Mouse (Mus musculus): Measurements from ENCODE around the gene Fcamr. TPM values are rescaled to one million over a fixed set of nuclear protein-coding genes. Genes with fewer than 3 reads are reported as not detected.

Gene Fcamr
- total and polyA plus RNA-seq, 2 experiments: 0.09 to 0.55 TPM

- no peak overlapping the region for H3K4me3 ChIP-seq (ENCODE audit: insufficient read depth, low read depth, low read length)
- H3K27ac ChIP-seq (replicated peaks; ENCODE audit: insufficient read depth, low read depth, low read length): no peak overlapping the region
- WGBS: 93% methylated on average over 10 of the region's 10 CpGs
- H3K4me1 ChIP-seq (ENCODE audit: control insufficient read depth, insufficient read depth, low read length): no peaks in the 10 kb centered on the region; the same call in 1 of the 2 replicates
- H3K79me2 ChIP-seq (ENCODE audit: control insufficient read depth, insufficient read depth, low read length): no peaks in the 10 kb centered on the region
- no peak for DNase-seq (ENCODE audit: extremely low read depth, low read depth, low spot score)
- no peak overlapping the region for H3K9ac ChIP-seq (ENCODE audit: low read depth, low read length)
- H3K36me3 ChIP-seq (ENCODE audit: control insufficient read depth, insufficient read depth, low read length): peaks cover 25% of the 10 kb centered on the region
- no peak for TF ChIP-seq CTCF (IDR thresholded peaks at IDR 0.05; ENCODE audit: low read depth, low read length)
- no peak for TF ChIP-seq POLR2A (IDR thresholded peaks at IDR 0.05; ENCODE audit: extremely low read depth, insufficient read depth, low read length)
- H3K27me3 ChIP-seq (ENCODE audit: control insufficient read depth, insufficient read depth, low read length): no peaks in the 10 kb centered on the region
Measured at GRCm38 (mm10) chr1:130849530-130850214, 49.0 kb downstream of the Fcamr start.

GRCm38 (mm10) chr1:130850405-130850804, 49.7 kb downstream of the Fcamr start:
- no peak overlapping the region for H3K4me3 ChIP-seq (ENCODE audit: insufficient read depth, low read depth, low read length)
- 72% methylated on average over 5 of the region's 5 CpGs for WGBS
- peaks cover 23% of the 10 kb centered on the region for H3K36me3 ChIP-seq (ENCODE audit: control insufficient read depth, insufficient read depth, low read length)
- no peaks in the 10 kb centered on the region for H3K27me3 ChIP-seq (ENCODE audit: control insufficient read depth, insufficient read depth, low read length)
- no peaks in the 10 kb centered on the region for H3K79me2 ChIP-seq (ENCODE audit: control insufficient read depth, insufficient read depth, low read length)
- no peak overlapping the region for H3K9ac ChIP-seq (ENCODE audit: low read depth, low read length)
- TF ChIP-seq CTCF (IDR thresholded peaks at IDR 0.05; ENCODE audit: low read depth, low read length) (no peak), POLR2A (IDR thresholded peaks at IDR 0.05; ENCODE audit: extremely low read depth, insufficient read depth, low read length) (no peak)
- H3K4me1 ChIP-seq (ENCODE audit: control insufficient read depth, insufficient read depth, low read length): no peaks in the 10 kb centered on the region
- no peak for DNase-seq (ENCODE audit: extremely low read depth, low read depth, low spot score)
- no peak overlapping the region for H3K27ac ChIP-seq (replicated peaks; ENCODE audit: insufficient read depth, low read depth, low read length)

- H3K4me3 ChIP-seq (ENCODE audit: insufficient read depth, low read depth, low read length): no peak overlapping the region
- TF ChIP-seq CTCF (IDR thresholded peaks at IDR 0.05; ENCODE audit: low read depth, low read length) (no peak), POLR2A (IDR thresholded peaks at IDR 0.05; ENCODE audit: extremely low read depth, insufficient read depth, low read length) (no peak)
- peaks cover 4% of the 10 kb centered on the region for H3K36me3 ChIP-seq (ENCODE audit: control insufficient read depth, insufficient read depth, low read length)
- no peak for DNase-seq (ENCODE audit: extremely low read depth, low read depth, low spot score)
- no peaks in the 10 kb centered on the region for H3K79me2 ChIP-seq (ENCODE audit: control insufficient read depth, insufficient read depth, low read length)
- no peak overlapping the region for H3K27ac ChIP-seq (replicated peaks; ENCODE audit: insufficient read depth, low read depth, low read length)
- no peaks in the 10 kb centered on the region for H3K4me1 ChIP-seq (ENCODE audit: control insufficient read depth, insufficient read depth, low read length)
- H3K27me3 ChIP-seq (ENCODE audit: control insufficient read depth, insufficient read depth, low read length): no peaks in the 10 kb centered on the region
- H3K9ac ChIP-seq (ENCODE audit: low read depth, low read length): no peak overlapping the region
- WGBS: 89% methylated on average over 9 of the region's 9 CpGs
Measured at GRCm38 (mm10) chr1:130854819-130855218, 54.1 kb downstream of the Fcamr start.

GRCm38 (mm10) chr1:130855723-130856122, 55.0 kb downstream of the Fcamr start:
- H3K27me3 ChIP-seq (ENCODE audit: control insufficient read depth, insufficient read depth, low read length): no peaks in the 10 kb centered on the region
- no peak overlapping the region for H3K9ac ChIP-seq (ENCODE audit: low read depth, low read length)
- TF ChIP-seq CTCF (IDR thresholded peaks at IDR 0.05; ENCODE audit: low read depth, low read length): no peak
- TF ChIP-seq POLR2A (IDR thresholded peaks at IDR 0.05; ENCODE audit: extremely low read depth, insufficient read depth, low read length): no peak
- H3K36me3 ChIP-seq (ENCODE audit: control insufficient read depth, insufficient read depth, low read length): no peaks in the 10 kb centered on the region; the same call in none of the 2 replicates
- H3K4me3 ChIP-seq (ENCODE audit: insufficient read depth, low read depth, low read length): no peak overlapping the region
- no peak overlapping the region for H3K27ac ChIP-seq (replicated peaks; ENCODE audit: insufficient read depth, low read depth, low read length)
- no peak for DNase-seq (ENCODE audit: extremely low read depth, low read depth, low spot score)
- no peaks in the 10 kb centered on the region for H3K79me2 ChIP-seq (ENCODE audit: control insufficient read depth, insufficient read depth, low read length)
- 89% methylated on average over 2 of the region's 2 CpGs for WGBS
- H3K4me1 ChIP-seq (ENCODE audit: control insufficient read depth, insufficient read depth, low read length): no peaks in the 10 kb centered on the region

GRCm38 (mm10) chr1:130857456-130857855, 56.8 kb downstream of the Fcamr start:
- no peak overlapping the region for H3K4me3 ChIP-seq (ENCODE audit: insufficient read depth, low read depth, low read length)
- H3K27ac ChIP-seq (replicated peaks; ENCODE audit: insufficient read depth, low read depth, low read length): no peak overlapping the region
- DNase-seq (ENCODE audit: extremely low read depth, low read depth, low spot score): peak; percentile 62
- no peak overlapping the region for H3K9ac ChIP-seq (ENCODE audit: low read depth, low read length)
- no peaks in the 10 kb centered on the region for H3K36me3 ChIP-seq (ENCODE audit: control insufficient read depth, insufficient read depth, low read length)
- no peaks in the 10 kb centered on the region for H3K27me3 ChIP-seq (ENCODE audit: control insufficient read depth, insufficient read depth, low read length)
- H3K79me2 ChIP-seq (ENCODE audit: control insufficient read depth, insufficient read depth, low read length): no peaks in the 10 kb centered on the region
- H3K4me1 ChIP-seq (ENCODE audit: control insufficient read depth, insufficient read depth, low read length): no peaks in the 10 kb centered on the region
- WGBS: 20% methylated on average over 4 of the region's 4 CpGs
- TF ChIP-seq CTCF (IDR thresholded peaks at IDR 0.05; ENCODE audit: low read depth, low read length) (no peak), POLR2A (IDR thresholded peaks at IDR 0.05; ENCODE audit: extremely low read depth, insufficient read depth, low read length) (no peak)

- Histone ChIP-seq H3K4me3 (ENCODE audit: insufficient read depth, low read depth, low read length) (no peak overlapping the region), H3K9ac (ENCODE audit: low read depth, low read length) (no peak overlapping the region), H3K27me3 (ENCODE audit: control insufficient read depth, insufficient read depth, low read length) (no peaks in the 10 kb centered on the region), H3K79me2 (ENCODE audit: control insufficient read depth, insufficient read depth, low read length) (no peaks in the 10 kb centered on the region), H3K36me3 (ENCODE audit: control insufficient read depth, insufficient read depth, low read length) (no peaks in the 10 kb centered on the region), H3K27ac (replicated peaks; ENCODE audit: insufficient read depth, low read depth, low read length) (no peak overlapping the region), H3K4me1 (ENCODE audit: control insufficient read depth, insufficient read depth, low read length) (no peaks in the 10 kb centered on the region)
- no peak for DNase-seq (ENCODE audit: extremely low read depth, low read depth, low spot score)
- no peak for TF ChIP-seq POLR2A (IDR thresholded peaks at IDR 0.05; ENCODE audit: extremely low read depth, insufficient read depth, low read length)
- TF ChIP-seq CTCF (IDR thresholded peaks at IDR 0.05; ENCODE audit: low read depth, low read length): no peak
- 77% methylated on average over 4 of the region's 4 CpGs for WGBS
Measured at GRCm38 (mm10) chr1:130864238-130864637, 63.5 kb downstream of the Fcamr start.

Other genes with a start within 250 kb of the Fcamr start
- gene Zp3r, start 171.3 kb upstream of the Fcamr start, total RNA-seq (2014; rRNA removed): not detected in 2 replicates
- not detected in 2 replicates for gene Zp3r, start 171.3 kb upstream of the Fcamr start, polyA plus RNA-seq (2012; rRNA removed)
- 368 and 394 TPM in 2 replicates for gene C4bp, start 139.3 kb upstream of the Fcamr start, total RNA-seq (2014; rRNA removed)
- 151 and 182 TPM in 2 replicates for gene C4bp, start 139.3 kb upstream of the Fcamr start, polyA plus RNA-seq (2012; rRNA removed)
- 0.20 TPM in 1 of 2 replicates, not detected in the other for gene Gm29427, start 85.1 kb upstream of the Fcamr start, total RNA-seq (2014; rRNA removed)
- gene Gm29427, start 85.1 kb upstream of the Fcamr start, polyA plus RNA-seq (2012; rRNA removed): not detected in 2 replicates
- 8.9 and 9.0 TPM in 2 replicates for gene Yod1, start 83.6 kb upstream of the Fcamr start, total RNA-seq (2014; rRNA removed)
- gene Yod1, start 83.6 kb upstream of the Fcamr start, polyA plus RNA-seq (2012; rRNA removed): 1.3 and 1.4 TPM in 2 replicates
- gene Pfkfb2, start 71.6 kb upstream of the Fcamr start, total RNA-seq (2014; rRNA removed): 17.8 and 19.5 TPM in 2 replicates
- gene Pfkfb2, start 71.6 kb upstream of the Fcamr start, polyA plus RNA-seq (2012; rRNA removed): 5.3 and 8.5 TPM in 2 replicates
- 0.65 and 0.74 TPM in 2 replicates for gene AA986860, start 68.9 kb upstream of the Fcamr start, total RNA-seq (2014; rRNA removed)
- 0.18 and 0.25 TPM in 2 replicates for gene AA986860, start 68.9 kb upstream of the Fcamr start, polyA plus RNA-seq (2012; rRNA removed)
- gene Pigr, start 25.8 kb downstream of the Fcamr start, total RNA-seq (2014; rRNA removed): 482 and 517 TPM in 2 replicates
- gene Pigr, start 25.8 kb downstream of the Fcamr start, polyA plus RNA-seq (2012; rRNA removed): 579 and 633 TPM in 2 replicates
- 0.09 and 0.54 TPM in 2 replicates for gene Fcmr, start 64.8 kb downstream of the Fcamr start, total RNA-seq (2014; rRNA removed)
- gene Fcmr, start 64.8 kb downstream of the Fcamr start, polyA plus RNA-seq (2012; rRNA removed): 0.81 and 2.6 TPM in 2 replicates
- gene Il24, start 86.6 kb downstream of the Fcamr start, total RNA-seq (2014; rRNA removed): not detected in 2 replicates
- not detected in 2 replicates for gene Il24, start 86.6 kb downstream of the Fcamr start, polyA plus RNA-seq (2012; rRNA removed)
- not detected in 2 replicates for gene Il20, start 110.5 kb downstream of the Fcamr start, total RNA-seq (2014; rRNA removed)
- not detected in 2 replicates for gene Il20, start 110.5 kb downstream of the Fcamr start, polyA plus RNA-seq (2012; rRNA removed)
- not detected in 2 replicates for gene Il19, start 139.2 kb downstream of the Fcamr start, total RNA-seq (2014; rRNA removed)
- gene Il19, start 139.2 kb downstream of the Fcamr start, polyA plus RNA-seq (2012; rRNA removed): not detected in 2 replicates
- 0.28 and 1.7 TPM in 2 replicates for gene Il10, start 218.9 kb downstream of the Fcamr start, total RNA-seq (2014; rRNA removed)
- not detected in 2 replicates for gene Il10, start 218.9 kb downstream of the Fcamr start, polyA plus RNA-seq (2012; rRNA removed)